Comparison of ENCODE assay signal across 8 mouse cellular contexts in genomic region chr4:119107867-119108266, GRCm38 (mm10). TPM values are rescaled to one million over a fixed set of nuclear protein-coding genes. Genes with fewer than 3 reads are reported as not detected.
A peak's percentile ranks its signal among the peaks of the same experiment; 100 is the strongest.
DNase-seq lines count a peak whose midpoint lies in the region; ATAC-seq lines count a peak whose summit lies in the region.

No protein-coding gene starts in this region.

- peak overlapping the region; percentile 67; the same call in 1 of the 2 replicates for H3K4me3 ChIP-seq in kidney, embryonic 14.5 days (ENCODE audit: low read length)
- H3K4me3 ChIP-seq in embryonic facial prominence, embryonic 15.5 days (replicated peaks): peak overlapping the region; percentile 89
- H3K4me3 ChIP-seq in kidney, embryonic 15.5 days (replicated peaks): peak overlapping the region; percentile 89
- peak overlapping the region; percentile 77 for H3K4me3 ChIP-seq in neural tube, embryonic 13.5 days

- no peaks in the 10 kb centered on the region for H3K9me3 ChIP-seq in kidney, embryonic 14.5 days (ENCODE audit: control insufficient read depth, low read length)
- no peaks in the 10 kb centered on the region for H3K9me3 ChIP-seq in embryonic facial prominence, embryonic 15.5 days (replicated peaks)
- no peaks in the 10 kb centered on the region for H3K9me3 ChIP-seq in kidney, embryonic 15.5 days (replicated peaks)
- no peaks in the 10 kb centered on the region for H3K9me3 ChIP-seq in neural tube, embryonic 13.5 days

- no peak for DNase-seq in kidney, adult 18-20 months
- DNase-seq in left cerebral cortex, postnatal 36 days (ENCODE audit: low spot score in 2 of 2): no peak
- no peak for DNase-seq in left cerebral cortex, postnatal 4 days
- DNase-seq in gastrocnemius, postnatal 10 days: no peak

- no peak overlapping the region for H3K27ac ChIP-seq in kidney, embryonic 14.5 days (ENCODE audit: low read depth, low read length)
- peak overlapping the region; percentile 99 for H3K27ac ChIP-seq in embryonic facial prominence, embryonic 15.5 days (replicated peaks)
- peak overlapping the region; percentile 99 for H3K27ac ChIP-seq in kidney, embryonic 15.5 days
- no peak overlapping the region for H3K27ac ChIP-seq in neural tube, embryonic 13.5 days (replicated peaks)

- peak overlapping the region; percentile 31; the same call in 1 of the 2 replicates for H3K9ac ChIP-seq in kidney, embryonic 14.5 days (ENCODE audit: low read depth, low read length)
- H3K9ac ChIP-seq in embryonic facial prominence, embryonic 15.5 days: peak overlapping the region; percentile 31; the same call in 1 of the 2 replicates
- H3K9ac ChIP-seq in kidney, embryonic 15.5 days: no peak overlapping the region
- H3K9ac ChIP-seq in neural tube, embryonic 13.5 days: no peak overlapping the region

- H3K4me1 ChIP-seq in kidney, embryonic 14.5 days (ENCODE audit: control insufficient read depth, insufficient read depth, low read length): peaks cover 32% of the 10 kb centered on the region
- H3K4me1 ChIP-seq in embryonic facial prominence, embryonic 15.5 days: peaks cover 57% of the 10 kb centered on the region
- H3K4me1 ChIP-seq in kidney, embryonic 15.5 days: peaks cover 67% of the 10 kb centered on the region
- peaks cover 63% of the 10 kb centered on the region for H3K4me1 ChIP-seq in neural tube, embryonic 13.5 days (replicated peaks)

- peak overlapping the region; percentile 60 for H3K4me2 ChIP-seq in kidney, embryonic 14.5 days (replicated peaks; ENCODE audit: low read depth, low read length)
- peak overlapping the region; percentile 75 for H3K4me2 ChIP-seq in embryonic facial prominence, embryonic 15.5 days (replicated peaks)
- peak overlapping the region; percentile 76 for H3K4me2 ChIP-seq in kidney, embryonic 15.5 days
- peak overlapping the region; percentile 79 for H3K4me2 ChIP-seq in neural tube, embryonic 13.5 days

- intact Hi-C loops in left cerebral cortex, postnatal 36 days (cut with DNase I): loop anchor here (5.0 kb wide), 1 partner anchor 101 kb away; no protein-coding TSS in a partner anchor
- intact Hi-C loops in left cerebral cortex, postnatal 4 days (cut with DNase I): no loop called here

- ATAC-seq in kidney, embryonic 14.5 days (ENCODE audit: low FRiP score, low TSS enrichment): no peak
- no peak for ATAC-seq in embryonic facial prominence, embryonic 15.5 days (ENCODE audit: insufficient number of reproducible peaks, low FRiP score, low TSS enrichment, low read depth)
- no peak for ATAC-seq in kidney, embryonic 15.5 days (replicated peaks; ENCODE audit: low FRiP score)
- ATAC-seq in neural tube, embryonic 13.5 days (ENCODE audit: low read depth): no peak

- peaks cover 11% of the 10 kb centered on the region; the same call in 1 of the 2 replicates for H3K36me3 ChIP-seq in kidney, embryonic 14.5 days (ENCODE audit: control insufficient read depth, insufficient read depth, low read length)
- no peaks in the 10 kb centered on the region for H3K36me3 ChIP-seq in embryonic facial prominence, embryonic 15.5 days
- peaks cover 9% of the 10 kb centered on the region for H3K36me3 ChIP-seq in kidney, embryonic 15.5 days
- H3K36me3 ChIP-seq in neural tube, embryonic 13.5 days: no peaks in the 10 kb centered on the region

- WGBS in kidney, embryonic 14.5 days: 75% methylated on average over 2 of the region's 2 CpGs
- WGBS in embryonic facial prominence, embryonic 15.5 days: 60% methylated on average over 2 of the region's 2 CpGs
- WGBS in kidney, embryonic 15.5 days: 57% methylated on average over 2 of the region's 2 CpGs
- 78% methylated on average over 2 of the region's 2 CpGs for WGBS in neural tube, embryonic 13.5 days

- H3K27me3 ChIP-seq in kidney, embryonic 14.5 days (ENCODE audit: control insufficient read depth, insufficient read depth, low read length): no peaks in the 10 kb centered on the region
- no peaks in the 10 kb centered on the region for H3K27me3 ChIP-seq in embryonic facial prominence, embryonic 15.5 days
- H3K27me3 ChIP-seq in kidney, embryonic 15.5 days: no peaks in the 10 kb centered on the region
- no peaks in the 10 kb centered on the region for H3K27me3 ChIP-seq in neural tube, embryonic 13.5 days

RNA-seq across cellular contexts. Expression of gene Slc2a1, which starts 0.6 kb away (rescaled TPM):
- 53.6 and 74.1 TPM in 2 replicates for polyA plus RNA-seq in kidney, embryonic 14.5 days (2014; fragmentation: Nextera tagmentation; extraction: Ambion mirVana)
- polyA plus RNA-seq in embryonic facial prominence, embryonic 15.5 days (2015; fragmentation: Nextera tagmentation; extraction: Ambion mirVana): 141 and 160 TPM in 2 replicates
- 78.5 and 91.6 TPM in 2 replicates for polyA plus RNA-seq in kidney, embryonic 15.5 days (2015; fragmentation: Nextera tagmentation; extraction: Ambion mirVana)
- polyA plus RNA-seq in neural tube, embryonic 13.5 days (2015; fragmentation: Nextera tagmentation; extraction: Ambion mirVana): 90.4 and 107 TPM in 2 replicates
- total RNA-seq in left cerebral cortex, postnatal 36 days (2021): 100 to 1,000 TPM; 107 to 126 TPM
- 10 to 100 TPM; 33.5 to 34.1 TPM for total RNA-seq in left cerebral cortex, postnatal 4 days (2021)
- 1 to 10 TPM; 5.2 to 5.4 TPM for total RNA-seq in gastrocnemius, postnatal 10 days (2021)

Comparison
In these comparisons a context has a peak if more than half of its experiments do, and no peak if none do; other contexts are left out.
1. H3K27ac ChIP-seq: peak in embryonic facial prominence, embryonic 15.5 days (single experiment) and kidney, embryonic 15.5 days (single experiment); none in kidney, embryonic 14.5 days (single experiment) and neural tube, embryonic 13.5 days (single experiment).
2. H3K9ac ChIP-seq: peak in kidney, embryonic 14.5 days (single experiment) and embryonic facial prominence, embryonic 15.5 days (single experiment); none in kidney, embryonic 15.5 days (single experiment) and neural tube, embryonic 13.5 days (single experiment).
3. Peak in every context shown above with its lines, with median percentiles within 50 percentile points of each other: H3K4me2 ChIP-seq and H3K4me3 ChIP-seq.